Mouse (Mus musculus): Measurements from ENCODE around the gene Gm45716. TPM values are rescaled to one million over a fixed set of nuclear protein-coding genes. Genes with fewer than 3 reads are reported as not detected.

Gene Gm45716
- polyA plus RNA-seq, 1 experiment from 2014 or later, result 54.6 TPM

DNA sequence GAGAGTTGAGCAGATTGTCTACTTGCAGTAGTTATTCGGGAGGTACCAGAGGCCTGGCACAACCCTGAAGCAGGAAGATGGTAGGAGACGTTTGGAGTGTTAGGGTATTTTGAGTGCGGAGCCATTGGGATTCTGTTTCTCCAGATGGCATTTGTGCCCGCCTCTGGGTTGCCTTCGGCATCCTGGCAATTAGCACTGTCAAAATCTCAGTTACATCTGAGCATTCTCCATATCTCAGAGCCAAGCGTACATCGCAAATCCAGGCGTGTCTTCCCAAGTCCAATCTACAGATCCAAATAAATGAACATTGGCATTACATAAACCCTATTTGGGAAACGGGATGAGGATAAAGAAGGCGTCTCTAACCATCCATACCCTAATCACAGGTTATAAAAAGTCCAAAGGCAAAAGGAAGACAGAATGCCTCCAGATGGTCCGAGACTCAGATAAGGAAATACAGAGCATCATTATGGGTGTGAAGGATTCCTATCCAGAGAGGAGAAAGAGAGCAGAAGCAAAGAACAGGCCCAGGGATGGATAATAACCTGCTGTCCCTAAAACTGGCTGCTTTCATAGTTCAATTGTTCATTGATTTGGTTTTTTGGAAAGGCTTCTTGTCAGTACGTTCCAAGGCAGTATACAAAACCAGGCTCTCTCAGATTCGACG lies 11.7 kb upstream of the Gm45716 start:
- no peak overlapping the region for H3K27ac ChIP-seq
- no peaks in the 10 kb centered on the region for H3K4me1 ChIP-seq (replicated peaks)
- H3K9me3 ChIP-seq (replicated peaks), result no peaks in the 10 kb centered on the region
- no peak overlapping the region for H3K4me3 ChIP-seq
- H3K27me3 ChIP-seq, result no peaks in the 10 kb centered on the region
- WGBS, result 88% methylated on average over 14 of the region's 14 CpGs
- H3K36me3 ChIP-seq, result no peaks in the 10 kb centered on the region
- H3K9ac ChIP-seq, result no peak overlapping the region
- ATAC-seq (replicated peaks; ENCODE audit: insufficient number of reproducible peaks, insufficient read depth, low FRiP score, low read depth), result no peak
- H3K4me2 ChIP-seq, result no peak overlapping the region

GRCm38 (mm10) chr11:90177389-90177788 lies 10.1 kb upstream of the Gm45716 start:
- Histone ChIP-seq H3K9me3 (replicated peaks) (no peaks in the 10 kb centered on the region), H3K27ac (no peak overlapping the region), H3K4me1 (replicated peaks) (no peaks in the 10 kb centered on the region), H3K27me3 (no peaks in the 10 kb centered on the region), H3K9ac (no peak overlapping the region), H3K36me3 (no peaks in the 10 kb centered on the region), H3K4me3 (no peak overlapping the region), H3K4me2 (no peak overlapping the region)
- WGBS, result 79% methylated on average over 6 of the region's 6 CpGs
- ATAC-seq (replicated peaks; ENCODE audit: insufficient number of reproducible peaks, insufficient read depth, low FRiP score, low read depth), result no peak

DNA sequence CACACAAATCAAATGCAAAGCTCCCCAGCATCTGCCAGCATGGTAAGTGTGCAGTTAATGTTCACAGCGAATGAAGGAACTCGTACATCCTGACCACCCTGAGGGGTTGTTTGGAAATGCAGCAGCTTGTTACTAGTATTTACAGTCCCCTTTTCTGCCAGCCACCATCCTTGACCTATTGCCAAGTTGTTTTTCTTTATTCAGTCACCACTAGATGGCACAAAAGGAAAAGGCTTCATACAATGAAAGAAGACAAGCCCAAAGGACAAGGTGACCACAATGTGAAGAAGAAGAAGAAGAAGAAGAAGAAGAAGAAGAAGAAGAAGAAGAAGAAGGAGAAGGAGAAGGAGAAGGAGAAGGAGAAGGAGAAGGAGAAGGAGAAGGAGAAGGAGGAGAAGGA lies 4.1 kb upstream of the Gm45716 start:
- 15% methylated on average over 2 of the region's 2 CpGs for WGBS
- 0 out of 2 replicates have a peak, but pooled peaks cover 2% of the 10 kb centered on the region for H3K4me1 ChIP-seq (replicated peaks)
- H3K4me3 ChIP-seq, result no peak overlapping the region
- no peak overlapping the region for H3K9ac ChIP-seq
- H3K9me3 ChIP-seq (replicated peaks), result no peaks in the 10 kb centered on the region
- no peaks in the 10 kb centered on the region for H3K36me3 ChIP-seq
- H3K27ac ChIP-seq, result no peak overlapping the region
- no peaks in the 10 kb centered on the region for H3K27me3 ChIP-seq
- ATAC-seq (replicated peaks; ENCODE audit: insufficient number of reproducible peaks, insufficient read depth, low FRiP score, low read depth), result no peak
- no peak overlapping the region for H3K4me2 ChIP-seq

- Histone ChIP-seq H3K27ac (no peak overlapping the region), H3K9ac (no peak overlapping the region), H3K4me1 (replicated peaks) (0 out of 2 replicates have a peak, but pooled peaks cover 2% of the 10 kb centered on the region), H3K36me3 (no peaks in the 10 kb centered on the region), H3K4me2 (no peak overlapping the region), H3K9me3 (replicated peaks) (no peaks in the 10 kb centered on the region), H3K27me3 (no peaks in the 10 kb centered on the region), H3K4me3 (no peak overlapping the region)
- no peak for ATAC-seq (replicated peaks; ENCODE audit: insufficient number of reproducible peaks, insufficient read depth, low FRiP score, low read depth)
- 57% methylated on average over 4 of the region's 4 CpGs for WGBS
Observed at GRCm38 (mm10) chr11:90184756-90185155, 2.7 kb upstream of the Gm45716 start.

DNA sequence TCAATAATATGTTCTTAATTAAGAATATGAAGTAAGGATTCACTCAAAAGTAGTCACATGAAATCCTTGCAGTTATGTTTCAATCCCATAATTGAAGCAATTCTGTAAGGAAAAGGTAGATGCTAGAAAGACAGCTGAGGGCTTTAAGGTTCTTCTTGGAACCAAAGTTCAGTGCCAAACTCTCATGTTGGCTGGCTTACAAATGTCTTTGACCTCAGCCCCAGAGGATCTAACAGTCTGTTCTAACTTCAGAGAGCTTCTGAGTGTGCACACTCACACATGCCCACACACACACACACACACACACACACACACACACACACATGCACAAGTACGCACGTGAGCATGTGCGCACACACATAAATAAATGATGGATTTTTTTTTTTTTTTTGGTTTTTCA lies 2.7 kb downstream of the Gm45716 start:
- WGBS, result 88% methylated on average over 3 of the region's 3 CpGs
- no peak overlapping the region for H3K27ac ChIP-seq

DNA sequence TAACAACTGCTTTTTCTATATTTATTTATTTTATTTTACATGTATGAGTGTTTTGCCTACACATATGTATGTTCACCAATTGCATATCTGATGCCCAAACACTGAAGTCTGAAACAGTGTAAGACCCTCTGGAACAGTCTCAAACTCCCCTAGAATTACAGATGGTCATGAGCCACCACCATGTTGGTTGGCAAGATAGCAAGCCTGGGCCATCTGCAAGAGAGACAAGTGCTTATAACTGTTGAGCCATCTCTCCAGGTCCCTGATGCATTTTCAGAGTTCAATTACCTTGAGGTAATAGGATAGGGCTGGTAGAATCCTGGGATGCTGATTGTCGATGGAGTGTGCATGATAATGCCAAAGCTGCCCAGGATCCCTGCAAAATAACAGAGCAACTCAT lies 7.5 kb downstream of the Gm45716 start:
- Histone ChIP-seq H3K4me2 (no peak overlapping the region), H3K4me1 (replicated peaks) (peaks cover 13% of the 10 kb centered on the region), H3K9me3 (replicated peaks) (no peaks in the 10 kb centered on the region), H3K36me3 (no peaks in the 10 kb centered on the region), H3K27me3 (no peaks in the 10 kb centered on the region), H3K9ac (no peak overlapping the region), H3K4me3 (no peak overlapping the region), H3K27ac (no peak overlapping the region)
- ATAC-seq (replicated peaks; ENCODE audit: insufficient number of reproducible peaks, insufficient read depth, low FRiP score, low read depth), result no peak
- 71% methylated on average over 1 of the region's 1 CpGs for WGBS

More for the DNA sequence above, 2.7 kb downstream of the Gm45716 start:
- H3K27me3 ChIP-seq, result no peaks in the 10 kb centered on the region
- no peaks in the 10 kb centered on the region for H3K36me3 ChIP-seq
- no peaks in the 10 kb centered on the region for H3K9me3 ChIP-seq (replicated peaks)
- H3K9ac ChIP-seq, result no peak overlapping the region
- ATAC-seq (replicated peaks; ENCODE audit: insufficient number of reproducible peaks, insufficient read depth, low FRiP score, low read depth), result no peak
- H3K4me1 ChIP-seq (replicated peaks), result no peaks in the 10 kb centered on the region
- H3K4me3 ChIP-seq, result no peak overlapping the region
- H3K4me2 ChIP-seq, result no peak overlapping the region

GRCm38 (mm10) chr11:90195756-90196520 lies 8.5 kb downstream of the Gm45716 start:
- Histone ChIP-seq H3K27ac (no peak overlapping the region), H3K9ac (no peak overlapping the region), H3K4me1 (replicated peaks) (peaks cover 13% of the 10 kb centered on the region), H3K4me3 (no peak overlapping the region), H3K36me3 (no peaks in the 10 kb centered on the region), H3K9me3 (replicated peaks) (no peaks in the 10 kb centered on the region), H3K27me3 (no peaks in the 10 kb centered on the region), H3K4me2 (no peak overlapping the region)
- 47% methylated on average over 11 of the region's 11 CpGs for WGBS
- no peak for ATAC-seq (replicated peaks; ENCODE audit: insufficient number of reproducible peaks, insufficient read depth, low FRiP score, low read depth)

DNA sequence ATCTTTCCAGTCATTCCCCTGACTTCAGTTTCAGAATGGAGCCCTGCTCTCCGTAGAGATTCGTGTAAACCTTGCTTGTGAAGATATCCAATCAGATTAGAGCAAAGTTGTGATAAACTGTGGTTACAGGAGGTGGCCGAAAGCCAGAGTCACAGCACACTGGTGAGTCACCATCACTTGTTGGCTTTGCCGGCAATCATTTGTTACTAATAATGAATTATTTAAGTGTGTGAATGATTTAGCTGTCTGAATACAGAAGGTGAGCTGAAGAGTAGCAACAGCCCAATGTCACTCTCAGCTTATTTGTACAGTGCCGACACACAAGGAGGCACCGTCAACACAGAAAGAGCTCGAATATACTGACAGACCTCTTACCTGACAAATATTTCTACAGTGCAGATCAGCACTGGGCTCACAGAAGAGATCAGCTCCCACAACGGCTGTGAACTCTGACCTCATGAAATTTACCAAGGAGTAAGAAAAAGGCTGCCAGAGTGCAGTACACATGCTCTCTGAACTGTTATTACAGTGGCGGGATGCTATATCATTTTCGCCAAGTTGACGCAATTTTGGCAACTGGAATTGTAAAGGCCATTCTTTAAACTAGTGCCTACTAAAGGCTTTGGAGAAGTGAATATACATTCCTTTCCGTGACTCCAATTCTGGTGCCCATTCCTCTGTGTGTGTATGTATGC lies 9.2 kb downstream of the Gm45716 start:
- H3K36me3 ChIP-seq, result no peaks in the 10 kb centered on the region
- no peaks in the 10 kb centered on the region for H3K9me3 ChIP-seq (replicated peaks)
- WGBS, result 45% methylated on average over 12 of the region's 12 CpGs
- ATAC-seq (replicated peaks; ENCODE audit: insufficient number of reproducible peaks, insufficient read depth, low FRiP score, low read depth), result no peak
- H3K4me1 ChIP-seq (replicated peaks), result peaks cover 13% of the 10 kb centered on the region
- no peak overlapping the region for H3K4me3 ChIP-seq
- no peak overlapping the region for H3K4me2 ChIP-seq
- no peak overlapping the region for H3K9ac ChIP-seq
- H3K27ac ChIP-seq, result no peak overlapping the region
- no peaks in the 10 kb centered on the region for H3K27me3 ChIP-seq

DNA sequence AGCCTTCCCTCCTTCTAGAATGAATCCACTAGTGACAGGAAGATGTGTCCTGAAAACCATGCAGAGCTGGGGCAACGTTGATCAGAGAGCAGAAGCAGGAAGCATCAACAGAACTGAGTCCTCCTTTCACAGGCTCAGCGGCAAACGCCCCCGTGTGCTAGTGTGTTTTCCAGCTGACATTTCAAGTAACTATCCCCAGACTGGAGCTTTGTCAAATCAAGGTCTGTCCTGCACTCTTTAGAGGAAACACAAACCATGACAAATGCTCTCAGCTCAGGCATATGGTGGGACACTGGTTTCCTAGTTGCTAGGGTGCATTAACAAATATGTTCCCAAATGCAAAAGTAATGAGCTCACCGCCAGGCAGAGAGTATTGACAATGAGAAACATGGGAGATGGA lies 10.6 kb downstream of the Gm45716 start:
- ATAC-seq (replicated peaks; ENCODE audit: insufficient number of reproducible peaks, insufficient read depth, low FRiP score, low read depth), result no peak
- Histone ChIP-seq H3K27ac (no peak overlapping the region), H3K36me3 (no peaks in the 10 kb centered on the region), H3K4me3 (no peak overlapping the region), H3K27me3 (no peaks in the 10 kb centered on the region), H3K9me3 (replicated peaks) (no peaks in the 10 kb centered on the region), H3K9ac (no peak overlapping the region), H3K4me1 (replicated peaks) (peaks cover 13% of the 10 kb centered on the region), H3K4me2 (no peak overlapping the region)
- WGBS, result 59% methylated on average over 5 of the region's 5 CpGs

DNA sequence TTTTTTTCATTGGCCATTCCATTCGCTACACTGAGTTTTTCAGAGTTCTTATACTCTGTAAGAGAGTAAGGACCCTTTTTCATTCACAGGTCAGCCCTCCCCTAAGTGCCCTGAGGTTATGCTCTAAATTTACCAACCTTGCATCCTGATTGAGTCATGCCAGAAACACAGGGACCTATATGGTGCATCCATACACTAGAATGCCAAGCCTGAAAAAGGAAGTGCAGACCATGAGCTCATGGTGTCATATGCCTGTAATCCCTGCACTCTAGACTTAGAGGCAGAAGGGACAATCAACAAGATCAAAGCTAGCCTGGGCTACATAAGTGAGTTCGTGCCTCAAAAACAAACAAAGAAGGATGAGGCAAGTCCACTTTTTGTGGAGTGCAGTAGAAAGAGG lies 13.3 kb downstream of the Gm45716 start:
- Histone ChIP-seq H3K27me3 (no peaks in the 10 kb centered on the region), H3K4me1 (replicated peaks) (peaks cover 12% of the 10 kb centered on the region), H3K4me3 (no peak overlapping the region), H3K27ac (no peak overlapping the region), H3K36me3 (no peaks in the 10 kb centered on the region), H3K9ac (no peak overlapping the region), H3K4me2 (no peak overlapping the region), H3K9me3 (replicated peaks) (no peaks in the 10 kb centered on the region)
- 83% methylated on average over 2 of the region's 2 CpGs for WGBS
- ATAC-seq (replicated peaks; ENCODE audit: insufficient number of reproducible peaks, insufficient read depth, low FRiP score, low read depth), result no peak

DNA sequence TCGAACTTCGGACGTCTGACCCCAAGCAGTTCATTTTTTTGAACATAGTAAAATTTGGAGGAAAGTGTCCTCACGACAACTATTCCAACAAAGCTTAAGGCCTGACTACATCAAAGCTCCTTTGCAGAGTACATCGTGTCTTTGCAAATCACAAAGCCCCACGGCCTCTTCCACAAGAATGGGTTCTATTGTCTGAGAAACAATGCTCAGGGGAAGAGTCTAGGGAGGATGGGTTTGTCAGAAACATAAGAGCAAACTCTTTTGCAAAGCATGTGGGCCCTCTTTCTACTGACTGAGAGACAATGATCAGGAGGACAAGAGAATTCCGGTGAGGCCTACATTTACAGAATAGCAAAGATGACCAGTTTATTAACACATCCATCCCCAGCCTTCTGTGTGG lies 26.8 kb downstream of the Gm45716 start:
- no peaks in the 10 kb centered on the region for H3K9me3 ChIP-seq (replicated peaks)
- H3K9ac ChIP-seq, result no peak overlapping the region
- no peaks in the 10 kb centered on the region for H3K4me1 ChIP-seq (replicated peaks)
- WGBS, result 88% methylated on average over 7 of the region's 7 CpGs
- H3K36me3 ChIP-seq, result no peaks in the 10 kb centered on the region
- H3K27me3 ChIP-seq, result no peaks in the 10 kb centered on the region
- H3K27ac ChIP-seq, result no peak overlapping the region
- H3K4me2 ChIP-seq, result no peak overlapping the region
- no peak overlapping the region for H3K4me3 ChIP-seq
- ATAC-seq (replicated peaks; ENCODE audit: insufficient number of reproducible peaks, insufficient read depth, low FRiP score, low read depth), result no peak
